Mouse (Mus musculus): ENCODE measurements around the gene Hnrnpa2b1. TPM values are rescaled to one million over a fixed set of nuclear protein-coding genes. Genes with fewer than 3 reads are reported as not detected.
A peak's percentile ranks its signal among the peaks of the same experiment; 100 is the strongest.

Gene Hnrnpa2b1
- total RNA-seq, 2 experiments from 2014 or later, result 1,487 to 1,811 TPM

DNA sequence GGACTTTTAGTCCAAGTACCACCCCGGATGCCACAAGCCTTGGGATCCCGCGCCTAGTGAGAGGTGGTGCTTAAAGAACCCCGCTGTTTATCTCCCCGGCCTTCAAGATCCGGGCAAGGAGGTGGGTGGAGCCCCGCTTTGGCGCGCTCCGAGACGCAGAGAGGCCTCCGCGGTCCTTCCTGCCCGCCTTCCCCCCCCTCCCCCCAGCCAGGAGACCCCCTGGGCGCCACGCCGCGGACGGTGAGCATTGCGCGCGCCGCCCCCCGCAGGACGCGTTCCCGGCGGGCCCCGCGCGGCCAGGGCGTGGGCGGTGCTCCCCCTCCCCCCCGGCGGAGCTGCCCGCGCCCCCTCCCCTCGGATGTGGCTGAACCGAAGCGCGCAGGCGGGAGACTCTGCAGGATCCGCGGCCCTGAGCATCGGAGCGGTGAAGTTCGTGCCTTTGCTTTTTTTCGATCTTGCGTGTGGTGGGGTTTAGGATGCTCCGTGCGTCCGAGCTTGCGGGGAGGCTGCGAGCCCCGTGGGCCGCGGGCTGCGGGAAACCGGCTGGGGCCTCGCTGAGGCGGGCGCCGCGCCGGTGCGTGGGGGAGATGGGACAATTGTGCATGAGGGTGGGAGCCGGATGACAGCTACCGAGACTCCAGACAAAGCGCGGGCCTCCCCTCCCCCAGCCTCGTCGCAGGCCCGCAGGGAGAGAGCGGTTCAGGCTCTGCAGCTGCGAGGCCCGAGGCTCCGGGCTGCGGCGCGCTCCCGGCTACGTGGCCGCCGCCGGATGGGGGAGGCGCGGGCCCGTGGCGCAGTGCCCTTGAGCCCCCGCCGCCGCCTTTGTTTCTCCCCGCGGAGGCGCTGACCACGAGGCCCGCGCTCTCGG is 851 bp upstream of the Hnrnpa2b1 start, which contains the start of gene Cbx3:
Gene Cbx3 (plus strand): TSS at position 50 of the 868 bp plus-strand sequence.
- peak; percentile 75 for ATAC-seq (replicated peaks; ENCODE audit: low FRiP score, poor library complexity, severe bottlenecking)

DNA sequence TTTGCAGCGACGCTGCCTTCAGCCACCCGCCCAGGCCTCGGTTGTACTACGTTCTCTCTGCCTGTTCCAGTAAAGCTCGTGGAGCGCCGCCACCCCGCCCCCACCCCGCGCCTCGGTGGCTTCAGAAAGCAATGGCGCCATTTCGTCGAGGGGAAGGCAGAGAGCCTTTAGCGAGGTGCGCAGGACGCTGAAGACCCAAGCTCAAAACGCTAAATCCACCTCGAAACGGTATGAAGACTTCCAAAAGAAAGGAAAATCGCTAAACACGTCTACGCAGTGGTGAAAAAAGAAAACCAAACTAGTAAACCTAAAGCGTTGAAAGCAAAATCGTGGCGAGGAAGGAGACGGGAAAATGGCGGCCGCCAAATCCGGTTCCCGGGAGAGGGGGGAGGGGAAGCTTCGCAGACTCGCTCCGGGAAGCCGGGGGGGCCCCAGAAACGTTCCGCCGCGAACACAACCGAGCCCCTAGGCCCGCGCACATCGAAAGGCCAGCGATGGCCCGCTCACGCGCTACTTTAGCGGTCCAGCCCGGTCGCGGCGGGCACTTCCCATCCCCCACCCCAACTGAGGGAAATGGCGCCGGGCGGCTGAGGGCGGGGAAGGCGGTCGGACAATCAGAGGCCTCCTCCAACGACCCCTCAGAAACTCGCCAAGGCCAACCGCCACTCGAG is 668 bp downstream of the Hnrnpa2b1 start:
- peak; percentile 62 for ATAC-seq (replicated peaks; ENCODE audit: low FRiP score, poor library complexity, severe bottlenecking)

DNA sequence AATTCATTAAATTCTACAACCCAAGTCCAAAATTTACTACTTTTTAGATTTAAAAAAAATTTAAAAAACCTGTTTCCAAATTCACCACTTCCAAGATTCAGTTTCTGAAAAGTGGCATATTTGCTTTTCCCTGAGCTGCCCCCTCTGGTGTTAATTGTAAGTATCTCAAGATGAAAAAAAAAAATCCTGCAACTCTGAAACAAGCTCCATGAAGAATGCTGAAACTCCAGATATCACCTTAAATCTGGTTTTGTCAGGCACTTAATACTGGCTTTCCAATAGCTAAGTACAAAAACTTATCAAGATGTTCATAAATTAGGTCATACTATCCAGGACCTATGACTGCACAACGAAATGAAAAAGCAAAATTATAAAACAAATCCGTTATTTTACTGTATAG is 2.0 kb downstream of the Hnrnpa2b1 start:
- ATAC-seq (replicated peaks; ENCODE audit: low FRiP score, poor library complexity, severe bottlenecking), result no peak

DNA sequence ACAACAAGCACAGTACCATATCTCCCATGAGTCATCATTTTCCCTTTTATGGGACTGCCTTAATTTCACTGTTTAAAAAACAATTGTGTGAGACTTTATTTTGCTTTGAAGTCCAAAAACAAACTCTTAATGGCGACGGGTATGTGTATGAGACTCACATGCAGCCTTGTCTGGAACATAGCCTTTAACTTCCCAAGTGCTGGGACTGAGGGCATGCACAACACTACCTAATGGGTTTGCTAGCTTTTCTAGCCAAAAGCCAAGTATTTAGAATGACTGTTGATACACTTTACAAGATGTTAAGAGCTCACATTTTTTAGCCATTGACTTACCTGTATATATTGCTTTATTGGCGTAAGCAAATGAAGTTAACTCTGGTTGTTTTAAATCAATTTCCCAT is 9.3 kb downstream of the Hnrnpa2b1 start:
- ATAC-seq (replicated peaks; ENCODE audit: low FRiP score, poor library complexity, severe bottlenecking), result no peak

DNA sequence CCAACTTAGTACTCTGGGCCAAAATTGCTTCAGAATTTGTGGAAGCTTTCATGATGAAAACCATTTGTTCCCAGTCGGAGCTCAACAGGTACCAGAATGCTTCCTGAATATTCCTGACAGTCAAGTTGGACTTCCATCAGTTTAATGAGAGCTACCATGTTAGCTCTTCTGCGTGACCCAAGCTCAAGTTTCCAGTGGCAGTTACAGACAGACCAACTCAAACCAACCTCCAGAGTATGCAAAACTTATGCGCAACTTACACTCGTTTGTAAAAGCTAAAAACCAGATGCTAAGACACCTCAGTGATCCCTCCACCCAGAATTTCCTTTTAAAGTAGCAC is 9.7 kb downstream of the Hnrnpa2b1 start:
- no peak for ATAC-seq (replicated peaks; ENCODE audit: low FRiP score, poor library complexity, severe bottlenecking)

DNA sequence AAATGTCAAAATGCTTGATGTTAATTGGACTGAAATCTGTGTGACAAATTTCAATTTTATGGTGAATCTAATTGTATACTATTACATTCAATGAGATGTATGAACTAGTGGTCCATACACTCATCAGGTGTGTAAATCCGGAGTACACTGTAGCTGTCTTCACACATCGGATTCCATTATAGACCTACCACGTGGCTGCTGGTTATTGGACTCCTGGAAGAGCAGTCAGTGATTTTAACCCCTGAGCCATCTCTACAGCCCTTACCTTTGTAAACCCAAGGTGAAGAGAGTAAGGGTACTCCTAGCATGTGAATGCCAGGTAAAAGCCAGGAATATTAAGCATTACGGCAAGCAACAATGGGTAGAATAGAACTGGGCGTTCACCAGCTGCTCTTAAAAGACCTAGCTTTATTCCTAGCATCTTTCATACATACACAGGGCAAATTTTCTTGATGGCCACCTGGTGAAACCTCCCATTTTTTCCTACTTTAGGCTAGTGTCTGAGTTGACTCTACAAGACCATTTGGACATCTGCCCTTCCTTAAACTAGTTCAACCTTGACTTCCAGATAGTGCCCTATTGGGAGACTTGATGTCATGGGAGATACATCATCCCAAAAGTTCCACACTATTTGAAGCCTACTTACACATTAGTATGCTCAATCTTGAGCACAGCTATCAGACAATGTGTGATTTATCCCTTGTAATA is 10.2 kb downstream of the Hnrnpa2b1 start:
- ATAC-seq (replicated peaks; ENCODE audit: low FRiP score, poor library complexity, severe bottlenecking), result no peak

DNA sequence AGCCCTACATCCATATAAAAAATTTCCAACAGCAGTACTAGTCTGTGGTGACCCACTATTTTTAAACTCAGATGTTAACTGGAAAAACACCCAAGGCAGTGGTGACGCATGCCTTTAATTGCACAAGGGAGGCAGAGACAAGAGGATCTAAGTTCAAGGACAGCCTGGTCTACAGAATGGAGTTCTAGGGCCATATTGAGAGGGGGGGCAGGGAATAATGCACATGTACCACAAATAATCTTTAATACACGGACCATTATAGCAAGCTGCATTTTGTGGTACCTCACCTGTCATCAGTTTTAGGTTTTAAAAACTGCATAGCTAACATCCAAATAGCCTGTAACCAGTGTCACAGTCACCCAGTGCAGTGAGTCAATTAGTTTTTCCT is 10.8 kb downstream of the Hnrnpa2b1 start:
- no peak for ATAC-seq (replicated peaks; ENCODE audit: low FRiP score, poor library complexity, severe bottlenecking)

DNA sequence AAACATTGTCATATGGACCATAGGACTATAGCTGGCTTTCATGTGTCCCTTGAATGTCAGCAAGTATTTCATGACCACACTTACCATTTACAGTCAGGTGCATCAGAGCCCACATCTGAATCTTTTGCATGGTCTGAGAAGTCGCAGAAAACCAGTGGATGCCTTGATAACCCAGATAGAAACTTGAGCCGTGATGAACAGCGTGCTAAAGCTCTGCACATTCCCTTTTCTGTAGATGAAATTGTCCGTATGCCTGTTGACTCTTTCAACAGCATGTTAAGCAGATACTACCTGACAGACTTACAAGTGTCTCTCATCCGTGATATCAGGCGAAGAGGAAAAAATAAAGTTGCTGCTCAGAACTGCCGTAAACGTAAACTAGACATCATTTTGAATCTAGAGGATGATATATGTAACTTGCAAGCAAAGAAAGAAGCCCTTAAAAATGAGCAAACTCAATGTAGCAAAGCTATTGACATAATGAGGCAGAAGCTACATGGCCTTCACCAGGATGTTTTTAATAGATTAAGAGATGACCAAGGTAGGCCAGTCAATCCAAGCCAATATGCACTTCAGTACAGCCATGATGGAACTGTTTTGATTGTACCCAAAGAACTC is 11.8 kb downstream of the Hnrnpa2b1 start:
- ATAC-seq (replicated peaks; ENCODE audit: low FRiP score, poor library complexity, severe bottlenecking), result no peak

DNA sequence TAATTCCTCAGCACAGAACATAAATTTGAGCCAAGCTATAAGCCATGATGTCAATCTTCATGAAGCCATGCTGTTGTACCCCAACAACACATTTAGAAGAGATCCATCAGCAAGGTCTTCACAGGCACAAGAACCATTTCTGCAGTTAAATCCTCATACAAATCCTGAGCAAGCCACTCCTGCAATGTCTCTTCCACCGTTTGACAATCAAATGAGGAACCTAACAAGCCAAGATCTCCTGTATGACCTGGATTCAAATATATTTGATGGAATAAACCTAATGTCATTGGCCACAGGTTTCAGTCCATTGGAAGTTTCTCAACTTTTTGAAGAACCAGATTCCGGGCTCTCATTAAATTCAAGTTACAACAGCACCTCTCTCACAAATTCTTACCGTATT is 12.4 kb downstream of the Hnrnpa2b1 start:
- no peak for ATAC-seq (replicated peaks; ENCODE audit: low FRiP score, poor library complexity, severe bottlenecking)

DNA sequence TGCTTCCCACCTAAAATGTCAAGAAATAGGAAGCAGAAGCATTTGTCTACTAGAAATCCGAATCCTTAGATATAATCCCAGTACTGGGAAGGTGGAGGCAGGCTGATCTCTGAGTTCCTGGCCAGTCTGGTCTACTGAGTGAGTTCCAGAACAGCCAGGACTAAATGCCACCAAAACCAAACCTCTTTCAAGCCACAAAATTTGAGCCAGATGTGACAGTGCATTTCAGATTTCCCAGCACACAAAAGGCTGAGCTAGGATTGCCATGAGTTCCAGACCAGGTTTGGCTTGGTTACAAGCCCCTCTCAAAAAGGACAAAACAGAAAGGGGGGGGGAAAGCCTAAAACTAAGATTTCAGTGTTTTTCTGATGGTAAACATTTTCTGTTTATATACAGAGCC is 13.5 kb downstream of the Hnrnpa2b1 start:
- no peak for ATAC-seq (replicated peaks; ENCODE audit: low FRiP score, poor library complexity, severe bottlenecking)

DNA sequence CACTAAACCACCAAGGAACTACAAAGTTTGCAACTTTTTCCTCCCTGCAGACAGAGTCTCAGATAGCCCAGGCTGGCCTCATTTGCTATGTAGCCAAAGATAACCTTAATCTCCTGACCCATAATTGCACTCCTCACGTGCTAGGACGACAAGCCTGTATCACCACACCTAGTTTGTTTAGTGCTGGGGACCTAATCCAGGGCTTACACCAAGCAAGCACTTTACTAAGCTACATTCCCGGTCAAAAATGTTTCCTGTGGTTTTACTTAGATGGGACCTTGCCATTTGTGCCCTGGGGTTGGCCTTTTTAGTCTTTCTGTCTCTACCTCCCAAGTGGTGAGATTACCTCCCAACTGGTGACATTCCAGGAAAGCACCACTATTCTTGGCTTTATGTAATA is 14.7 kb downstream of the Hnrnpa2b1 start:
- no peak for ATAC-seq (replicated peaks; ENCODE audit: low FRiP score, poor library complexity, severe bottlenecking)

DNA sequence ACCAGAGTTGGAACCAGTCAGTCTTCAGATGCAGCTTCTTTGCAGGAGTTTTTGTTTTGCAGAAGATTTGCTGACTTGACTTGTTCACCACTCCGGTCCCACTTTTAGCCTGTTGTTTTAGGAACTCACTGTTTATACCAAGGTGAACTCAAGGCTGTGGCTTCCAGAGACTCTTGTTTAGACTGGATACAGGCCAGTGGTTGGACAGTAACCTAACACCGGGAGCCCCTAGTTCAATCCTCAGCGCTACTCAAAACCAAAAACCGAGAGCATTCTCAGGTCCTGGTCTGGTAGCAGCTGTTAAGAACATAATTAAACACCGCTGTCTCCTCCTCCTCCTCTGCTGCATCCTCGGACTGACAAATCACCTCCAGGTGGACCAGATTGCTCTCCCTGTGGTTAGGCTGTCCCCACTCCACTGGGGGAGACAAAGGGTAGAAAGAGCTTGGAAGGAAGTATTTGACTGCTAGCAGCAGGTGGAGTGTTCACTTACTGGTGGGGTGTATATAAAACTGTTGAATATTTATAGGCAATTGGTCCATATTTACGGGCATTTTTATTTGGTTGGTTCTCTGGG is 16.7 kb downstream of the Hnrnpa2b1 start:
- no peak for ATAC-seq (replicated peaks; ENCODE audit: low FRiP score, poor library complexity, severe bottlenecking)

DNA sequence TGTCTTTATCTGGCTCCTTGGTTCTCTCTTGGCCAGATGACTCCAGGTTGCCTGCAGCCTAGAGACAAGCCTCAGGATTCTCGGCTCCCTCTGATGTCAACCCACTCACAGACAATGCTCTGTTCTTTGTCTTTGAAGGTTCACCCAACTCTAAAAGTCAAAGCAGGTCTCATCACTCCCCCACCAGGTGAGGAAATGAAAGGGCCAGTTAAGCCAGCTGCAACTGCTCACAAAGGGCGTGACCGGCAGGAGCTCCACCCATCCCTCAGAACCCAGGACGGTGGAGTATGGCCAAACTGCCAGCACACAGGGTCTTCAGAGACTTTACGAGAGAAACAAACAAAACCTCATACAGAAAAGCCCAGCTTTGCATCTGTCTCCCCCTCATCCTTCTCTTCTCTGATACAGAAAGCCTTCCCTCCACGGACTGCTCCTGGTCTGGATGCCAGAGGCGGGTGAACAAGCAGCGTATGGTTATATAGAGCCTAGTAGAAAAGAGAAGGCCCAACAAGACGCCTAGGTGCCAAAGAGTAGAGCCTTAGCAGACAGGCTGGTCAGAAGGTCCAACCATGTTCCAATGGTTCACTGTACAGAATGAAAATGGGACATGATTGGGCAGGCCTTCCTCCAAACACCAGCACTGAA is 27.4 kb downstream of the Hnrnpa2b1 start:
- no peak for ATAC-seq (replicated peaks; ENCODE audit: low FRiP score, poor library complexity, severe bottlenecking)

DNA sequence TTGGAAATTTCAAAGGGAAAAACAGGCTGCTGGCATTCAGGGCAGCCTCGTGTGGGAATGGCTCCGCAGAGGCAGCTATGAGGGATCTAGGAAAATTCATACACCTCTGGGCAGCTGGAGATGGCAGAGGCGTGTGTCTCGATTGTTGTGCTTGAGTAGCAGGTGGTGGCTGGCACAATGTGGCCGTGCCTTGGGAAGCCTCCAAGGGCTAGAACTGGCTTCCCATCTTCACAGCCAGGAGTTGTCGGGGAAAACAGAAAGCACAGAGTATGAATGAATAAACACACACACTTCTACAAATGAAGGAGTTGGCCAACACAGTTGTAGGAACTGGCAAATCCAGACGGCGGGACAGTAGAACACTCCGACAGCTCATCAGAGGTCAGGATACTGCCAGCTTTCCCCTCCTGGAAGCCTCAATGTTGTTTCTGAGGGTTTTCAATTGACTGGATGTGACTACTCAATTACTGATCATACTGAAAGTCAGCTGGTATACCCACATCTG is 30.8 kb downstream of the Hnrnpa2b1 start:
- ATAC-seq (replicated peaks; ENCODE audit: low FRiP score, poor library complexity, severe bottlenecking), result no peak

DNA sequence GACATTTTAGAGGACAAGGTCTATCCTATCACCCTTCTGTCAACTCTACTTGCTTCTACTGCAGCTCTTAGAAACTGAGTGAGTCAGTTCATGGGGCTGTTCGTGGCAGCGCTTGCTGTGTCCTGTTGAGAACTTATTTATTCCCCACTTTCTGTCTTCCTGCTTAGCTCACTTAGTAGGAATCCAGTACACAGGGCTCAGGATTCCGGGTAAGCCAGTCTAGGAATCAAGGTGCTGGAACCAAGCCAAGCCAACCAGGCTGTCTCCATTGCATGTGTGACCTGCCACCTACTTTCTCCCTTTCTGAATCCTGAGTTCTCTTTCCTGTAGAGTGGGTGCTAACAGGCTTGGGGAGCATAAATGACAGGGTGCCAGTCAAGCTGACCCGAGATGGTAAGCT is 32.0 kb downstream of the Hnrnpa2b1 start:
- no peak for ATAC-seq (replicated peaks; ENCODE audit: low FRiP score, poor library complexity, severe bottlenecking)

DNA sequence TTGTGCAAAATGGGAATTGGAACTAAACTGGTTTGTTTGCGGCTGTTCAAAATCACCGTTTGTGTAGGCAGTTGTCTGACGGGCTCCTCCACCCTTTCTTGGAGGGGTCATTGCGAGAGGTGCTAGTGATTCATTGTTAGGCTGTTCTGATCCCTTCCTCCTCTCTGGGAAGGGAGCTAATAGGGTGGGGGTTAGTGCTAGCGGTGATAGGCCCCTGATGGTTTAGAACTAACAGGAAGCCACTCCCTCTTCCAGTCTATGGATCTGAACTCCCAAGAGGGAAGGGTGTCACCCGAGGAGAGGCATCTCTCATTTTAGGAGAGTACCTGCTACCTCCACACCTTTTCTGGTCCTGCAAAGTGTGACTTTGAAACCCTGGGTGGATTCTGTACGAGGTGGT is 35.4 kb downstream of the Hnrnpa2b1 start:
- no peak for ATAC-seq (replicated peaks; ENCODE audit: low FRiP score, poor library complexity, severe bottlenecking)

DNA sequence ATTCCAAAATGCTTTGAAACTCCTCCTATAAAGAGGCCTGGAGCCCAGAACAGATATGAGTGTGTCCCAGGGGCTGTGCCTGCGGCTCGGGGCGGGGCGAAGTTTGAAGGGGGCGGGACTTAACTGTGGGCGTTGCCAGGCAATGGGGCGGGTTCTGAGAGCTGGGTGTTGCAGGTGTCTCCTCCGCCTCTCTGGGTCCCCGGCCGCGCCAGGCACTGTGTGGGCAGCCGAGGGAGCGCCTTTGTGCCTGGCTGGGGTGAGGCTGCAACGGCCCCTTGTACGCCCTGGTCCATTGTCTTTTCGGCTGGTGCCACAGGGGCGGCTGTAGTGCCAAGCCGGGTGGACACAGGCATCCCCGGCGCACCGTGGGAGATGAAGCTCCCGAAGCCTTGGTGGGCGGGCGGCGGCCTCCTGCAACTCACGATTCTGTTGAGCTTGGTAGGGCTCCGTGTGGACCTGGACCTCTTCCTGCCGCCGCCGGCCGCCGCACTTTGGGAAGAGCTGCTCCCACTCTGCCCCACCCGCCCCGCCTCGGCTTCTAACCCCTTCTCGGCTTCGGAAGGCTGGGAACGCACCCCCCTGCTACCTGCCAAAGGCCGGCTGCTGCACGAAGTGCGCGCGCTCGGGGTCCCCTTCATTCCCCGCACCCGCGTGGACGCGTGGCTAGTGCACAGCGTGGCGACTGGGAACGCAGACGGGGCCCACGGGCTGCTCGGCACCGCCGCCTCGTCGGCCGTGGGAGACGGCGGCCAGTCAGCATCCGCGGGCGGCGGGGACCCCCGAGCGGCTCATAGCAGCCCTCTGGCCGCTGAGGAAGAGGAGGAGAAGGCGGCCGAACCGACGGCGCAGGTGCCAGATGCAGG is 36.9 kb downstream of the Hnrnpa2b1 start, which contains the start of gene Nfe2l3:
Gene Nfe2l3 (plus strand): TSS at position 136 of the 863 bp plus-strand sequence.
- ATAC-seq (replicated peaks; ENCODE audit: low FRiP score, poor library complexity, severe bottlenecking), result peak; percentile 85

DNA sequence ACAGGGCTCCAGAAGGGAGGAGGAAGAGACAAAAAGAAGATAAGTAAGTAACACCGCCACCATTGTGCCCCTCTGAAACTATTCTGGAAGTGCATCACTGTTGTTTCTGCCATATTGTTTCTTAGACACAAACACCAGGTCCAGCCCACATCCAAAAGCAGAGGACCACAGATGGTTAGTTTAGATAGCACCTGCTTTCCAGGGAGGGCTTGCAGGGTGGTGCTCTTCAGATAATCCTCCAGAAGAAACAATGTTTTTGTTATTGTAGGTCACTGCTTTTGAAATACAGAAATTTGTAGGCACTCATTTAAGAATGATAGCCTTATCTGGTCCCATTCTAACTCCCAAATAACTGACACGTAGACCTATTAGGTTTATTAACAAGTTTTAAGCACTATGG is 45.2 kb downstream of the Hnrnpa2b1 start:
- no peak for ATAC-seq (replicated peaks; ENCODE audit: low FRiP score, poor library complexity, severe bottlenecking)
